Mouse (Mus musculus) mature B cell (primary cell): ENCODE data around the gene Pds5b.
"Not testable (repeated sequence)": the region's sequence is repeated elsewhere in the genome, so short reads cannot be mapped to it uniquely, and the experiment has no call there.

Experiments
- in situ Hi-C: fragments of 300-500 bp; cut with MboI; formaldehyde crosslinking; loops from 2 replicates; pipeline ENCODE4 v1.14.3; 2019

Pds5b gene

DNA sequence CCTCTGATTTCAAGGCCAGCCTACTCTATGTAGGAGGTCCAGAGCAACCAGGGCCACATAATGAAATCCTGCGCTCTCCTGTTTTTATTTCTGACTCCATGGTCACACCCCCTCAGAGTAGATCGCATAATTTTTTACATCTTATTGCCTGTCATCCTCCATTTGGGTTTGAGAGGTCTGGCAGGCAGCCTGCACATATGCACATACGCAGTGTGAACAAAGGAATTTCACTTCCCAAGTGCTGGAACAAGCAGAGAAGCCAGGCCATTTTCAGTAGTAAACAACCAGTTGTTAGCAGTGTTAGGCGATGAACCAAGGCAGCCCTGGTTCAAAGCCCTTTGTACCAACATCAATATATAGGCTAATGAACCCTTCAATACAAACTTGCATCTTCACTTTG, 147.6 kb downstream of the Pds5b start:
- in situ Hi-C loops, result no loop called here

GRCm38 (mm10) chr5:150822781-150823180, 149.2 kb downstream of the Pds5b start:
- in situ Hi-C loops, result no loop called here

DNA sequence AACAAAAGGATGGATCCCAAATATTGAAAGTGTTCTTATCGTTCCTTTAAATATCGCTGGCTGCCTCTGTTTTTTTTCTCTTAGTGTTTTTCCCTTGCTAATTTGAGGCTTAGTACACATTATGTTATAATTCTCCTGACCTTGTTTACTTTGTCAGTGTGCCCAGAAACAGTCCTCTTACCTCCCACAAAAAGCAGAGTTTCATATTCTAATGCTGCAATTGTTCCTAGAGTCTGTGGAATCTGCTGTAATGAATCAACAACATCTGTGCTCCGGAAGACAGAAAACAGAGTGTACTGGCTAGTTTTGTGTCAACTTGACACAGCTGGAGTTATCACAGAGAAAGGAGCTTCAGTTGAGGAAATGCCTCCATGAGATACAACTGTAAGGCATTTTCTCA, 149.8 kb downstream of the Pds5b start:
- in situ Hi-C loops, result no loop called here

DNA sequence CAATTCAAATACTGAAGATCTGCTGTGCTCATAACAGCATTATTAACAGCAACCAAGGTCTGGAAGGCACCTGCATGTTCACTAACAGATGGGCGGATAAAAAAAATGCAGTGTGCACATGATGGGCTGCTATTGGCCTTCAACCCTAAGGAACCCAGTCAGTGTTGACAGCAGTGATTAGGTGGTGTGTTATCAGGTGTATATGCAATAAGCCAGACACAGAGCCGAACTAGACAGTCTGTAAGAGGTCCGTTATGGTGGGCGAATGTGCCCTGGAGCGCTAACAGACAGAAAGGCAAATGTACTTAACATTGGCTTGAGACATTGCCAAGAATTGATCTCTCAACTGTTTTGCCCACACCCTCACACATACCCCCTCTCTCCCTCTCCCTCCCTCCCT, 156.0 kb downstream of the Pds5b start:
- in situ Hi-C loops, result no loop called here

DNA sequence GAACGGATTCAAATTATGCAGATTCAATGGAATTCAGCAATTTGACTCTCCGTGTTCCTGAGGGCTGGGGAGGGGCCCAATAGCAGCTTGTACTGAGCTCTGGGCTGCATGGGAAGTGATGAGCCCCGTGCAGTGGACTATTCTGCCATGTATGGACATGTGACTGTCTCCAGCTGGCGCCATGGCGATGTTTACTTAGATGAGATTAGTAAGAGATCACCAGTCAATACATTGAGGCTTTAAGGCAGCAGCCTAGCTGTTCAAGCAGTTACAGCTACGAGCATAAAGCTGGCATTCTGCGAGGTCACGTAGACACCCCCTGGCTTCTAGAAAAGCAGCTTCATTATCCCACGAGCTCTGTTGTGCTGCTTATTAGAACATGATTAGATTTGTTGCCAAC, 157.2 kb downstream of the Pds5b start:
- in situ Hi-C loops, result no loop called here

DNA sequence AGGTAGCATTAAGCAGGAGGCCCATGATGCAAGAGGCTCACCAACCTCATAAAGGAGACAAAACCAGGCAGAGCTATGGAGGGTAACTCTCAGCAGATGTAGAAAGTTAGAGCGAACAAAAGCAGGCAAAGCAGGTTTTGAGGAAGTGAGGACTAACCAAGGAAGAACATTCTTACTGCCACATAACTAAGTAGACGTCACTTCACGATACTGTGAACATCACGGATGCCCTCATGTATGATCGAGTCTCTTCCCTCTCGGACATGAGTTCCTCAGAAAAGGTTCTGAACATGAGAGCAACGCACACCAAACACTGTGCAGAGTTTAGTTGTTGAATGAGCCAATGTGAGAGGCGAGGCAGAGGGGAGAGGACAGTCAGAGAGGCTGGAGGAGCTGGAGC, 163.2 kb downstream of the Pds5b start:
- in situ Hi-C loops, result no loop called here

DNA sequence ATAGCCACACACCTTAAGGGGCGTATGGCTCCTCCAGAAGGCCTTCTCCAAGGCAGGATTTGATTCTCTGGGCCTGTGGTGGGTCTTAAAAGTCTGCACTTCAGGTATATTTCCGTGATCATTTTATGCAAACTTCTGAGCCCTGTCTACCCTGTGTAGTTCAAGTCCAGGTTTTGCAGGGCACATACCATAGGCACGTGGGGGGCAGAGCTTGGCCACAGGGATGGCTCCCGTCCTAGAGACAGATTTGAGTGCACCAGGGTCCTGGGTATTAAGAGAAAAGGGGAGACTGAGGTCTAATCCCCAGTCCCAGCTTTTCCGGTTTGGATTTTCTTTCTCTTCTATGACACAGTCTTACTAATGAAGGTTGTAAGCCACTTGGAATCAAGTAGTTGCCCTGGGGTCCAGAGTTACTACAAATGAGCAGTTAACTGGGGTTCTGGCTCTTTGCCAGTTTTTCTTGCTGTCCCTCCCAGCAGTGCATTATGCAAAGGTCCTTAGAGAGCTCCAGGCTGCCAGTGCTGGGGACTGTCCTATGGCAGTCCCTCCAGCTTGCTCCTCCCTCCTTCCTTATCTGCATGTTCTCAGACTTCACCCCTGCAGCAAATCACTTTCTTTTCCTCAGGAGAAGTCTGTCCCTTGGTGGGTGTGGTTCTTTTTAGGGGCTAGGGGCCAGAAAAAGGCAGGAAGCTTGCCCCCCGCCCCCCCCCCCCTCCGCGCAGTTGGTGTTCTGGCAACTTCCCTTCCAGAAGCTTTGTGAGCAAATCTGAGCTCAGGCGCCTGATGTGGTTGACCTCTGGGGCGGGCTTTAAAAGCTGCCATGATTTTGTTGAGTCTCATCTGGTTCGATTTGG, 166.4 kb downstream of the Pds5b start:
- in situ Hi-C loops, result no loop called here

GRCm38 (mm10) chr5:150840596-150840995, 167.1 kb downstream of the Pds5b start:
- in situ Hi-C loops, result no loop called here

DNA sequence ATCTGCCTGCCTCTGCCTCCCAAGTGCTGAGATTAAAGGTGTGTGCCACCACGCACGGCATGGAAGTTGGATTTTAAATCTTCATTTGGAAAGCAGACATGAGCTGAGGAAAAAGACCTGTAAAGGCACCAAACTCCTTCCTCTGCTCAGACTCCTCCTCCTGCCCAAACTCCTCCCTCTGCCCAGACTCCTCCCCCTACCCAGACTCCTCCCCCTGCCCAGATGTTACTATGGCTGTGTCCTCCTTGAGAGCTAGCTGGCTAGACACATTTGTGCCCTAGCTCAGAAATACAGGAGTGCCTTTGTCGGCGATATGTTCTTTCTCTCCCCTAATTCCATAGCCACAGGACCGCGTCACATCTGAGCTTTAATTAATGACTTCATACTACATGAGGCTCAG, 172.4 kb downstream of the Pds5b start:
- in situ Hi-C loops, result no loop called here

DNA sequence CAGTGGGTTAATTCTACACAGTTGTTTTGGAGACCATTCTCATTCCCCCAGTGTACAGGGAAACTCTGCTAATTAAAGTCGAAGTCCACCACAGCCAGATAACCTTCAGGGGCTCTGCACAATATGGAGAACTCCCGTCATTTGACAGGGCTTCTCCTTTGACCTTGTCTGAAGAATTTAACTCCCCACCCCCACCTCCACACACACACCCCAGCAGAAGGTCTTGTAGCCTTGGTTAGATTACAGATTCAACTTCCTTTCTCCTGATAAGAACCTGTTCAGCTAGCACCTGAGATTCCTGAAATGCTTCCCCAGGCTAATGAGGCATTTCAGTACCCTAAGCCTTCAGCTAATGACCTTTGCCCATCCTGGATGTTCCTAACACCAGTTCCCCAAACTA, 177.3 kb downstream of the Pds5b start:
- in situ Hi-C loops, result no loop called here

GRCm38 (mm10) chr5:150852097-150852496, 178.6 kb downstream of the Pds5b start:
- in situ Hi-C loops, result not testable (repeated sequence)

GRCm38 (mm10) chr5:150854506-150854905, 181.0 kb downstream of the Pds5b start:
- in situ Hi-C loops, result no loop called here

DNA sequence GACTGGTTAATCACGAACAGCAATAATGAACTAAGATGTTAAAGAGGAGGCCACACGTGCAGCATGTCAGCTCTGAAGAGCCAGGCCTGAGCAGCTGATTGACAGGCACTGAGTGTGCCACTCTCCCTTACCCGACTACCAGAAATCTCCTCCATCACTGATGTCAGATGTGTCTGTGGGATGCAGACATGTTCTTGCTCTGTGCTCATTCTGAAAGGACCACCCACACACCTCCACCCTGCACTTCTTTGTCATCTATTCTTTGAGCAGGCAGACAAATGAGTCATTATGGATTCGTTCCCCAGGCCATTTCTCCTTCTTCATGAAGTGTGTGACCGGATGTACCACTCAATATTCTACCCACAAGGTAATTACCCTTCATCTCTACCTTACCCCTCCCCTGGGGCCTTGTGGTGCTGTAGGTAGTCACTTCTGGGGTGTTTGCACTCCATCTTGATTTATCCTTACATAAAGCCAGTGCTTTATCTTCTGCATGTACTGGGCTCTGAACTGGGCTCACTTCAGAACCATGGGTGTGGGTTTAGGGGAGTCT, 186.2 kb downstream of the Pds5b start:
- in situ Hi-C loops, result no loop called here
